Mouse (Mus musculus) naive thymus-derived CD4-positive, alpha-beta T cell, adult 2 months (primary cell): ENCODE measurements around the gene Stat2.
"Not testable (repeated sequence)": the region's sequence is repeated elsewhere in the genome, so short reads cannot be mapped to it uniquely, and the experiment has no call there.

Experiments used
- DNase-seq: peaks from one replicate; pipeline ENCODE4 v3.0.0-alpha.2; 2011; ENCODE audit warnings: low read depth

The Stat2 gene

DNA sequence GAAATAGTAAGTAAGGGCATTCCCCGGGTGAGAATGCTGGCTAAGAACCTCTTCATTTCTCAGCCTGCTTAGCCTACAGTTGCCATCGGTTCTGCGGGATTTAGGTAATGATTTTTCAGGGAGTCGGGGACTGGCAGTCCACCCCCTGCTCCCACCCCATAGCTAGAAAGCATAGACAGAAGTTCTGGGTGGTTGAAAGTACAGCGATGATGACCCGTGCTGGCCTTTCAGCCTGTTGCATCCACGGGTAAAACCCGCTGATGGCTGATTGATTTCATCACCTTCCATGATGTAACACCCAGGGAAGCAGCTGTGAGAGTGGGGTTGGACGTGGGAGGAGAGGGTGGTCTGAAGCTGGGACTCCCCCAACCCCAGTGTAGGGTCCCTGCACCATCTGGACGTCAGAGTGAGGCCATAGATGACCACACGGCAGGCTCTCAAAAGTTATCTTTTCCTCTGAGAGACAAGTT lies 28.4 kb downstream of the Stat2 start, which contains the start of gene Il23a:
TSS of gene Il23a (minus strand) at position 51 of the 470 bp plus-strand sequence.
- no peak for DNase-seq

- DNase-seq: peak; percentile 27
Observed at GRCm38 (mm10) chr10:128302357-128302756, 32.0 kb downstream of the Stat2 start.

- no peak for DNase-seq
Observed at GRCm38 (mm10) chr10:128302785-128303125, 32.4 kb downstream of the Stat2 start.

DNA sequence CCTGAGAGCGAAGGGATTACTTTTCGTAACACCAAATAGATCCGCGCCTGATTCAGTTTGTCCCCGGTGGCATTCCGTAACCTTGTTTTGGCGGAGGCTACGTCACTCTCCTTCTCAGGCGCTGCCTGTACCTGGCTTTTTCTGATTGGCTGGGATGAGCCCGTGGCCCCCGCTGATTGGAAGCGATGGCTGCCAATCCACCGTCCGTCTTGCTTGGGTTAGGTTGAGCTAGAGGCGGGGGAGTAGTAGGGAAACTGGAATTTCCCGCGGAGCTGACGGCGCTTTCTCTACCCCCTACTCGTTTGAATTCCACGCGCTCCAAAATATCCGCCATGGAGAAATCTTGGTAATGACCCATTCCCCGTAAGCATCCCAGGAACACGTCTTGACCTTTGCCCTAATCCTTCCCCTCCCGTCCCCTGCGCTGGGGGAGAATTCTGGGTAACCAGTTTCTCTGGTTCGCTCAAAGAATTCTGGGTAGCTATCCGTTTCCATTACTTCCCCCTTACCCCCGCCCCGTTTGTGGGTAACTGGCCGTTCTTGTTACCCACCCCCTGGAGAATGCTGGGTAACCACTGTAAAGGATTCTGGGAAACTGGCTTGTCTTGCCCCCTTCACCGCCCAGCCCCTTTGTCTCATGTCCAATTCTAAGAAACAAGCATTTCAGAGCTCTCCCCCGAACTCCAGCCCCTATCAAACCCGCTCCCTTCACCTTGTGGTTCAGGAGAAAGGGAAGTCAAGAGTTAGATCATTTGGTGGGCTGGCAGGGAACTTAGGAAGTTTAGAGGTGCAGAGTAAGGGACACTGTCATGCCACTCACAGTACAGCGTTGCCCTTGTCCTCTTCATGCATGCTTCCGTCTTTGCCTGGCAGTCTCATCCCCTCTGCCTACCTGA lies 33.0 kb downstream of the Stat2 start, which contains the start of gene Pan2:
TSS of gene Pan2 (plus strand) at position 210 of the 896 bp plus-strand sequence.
- DNase-seq: peak; percentile 100

DNA sequence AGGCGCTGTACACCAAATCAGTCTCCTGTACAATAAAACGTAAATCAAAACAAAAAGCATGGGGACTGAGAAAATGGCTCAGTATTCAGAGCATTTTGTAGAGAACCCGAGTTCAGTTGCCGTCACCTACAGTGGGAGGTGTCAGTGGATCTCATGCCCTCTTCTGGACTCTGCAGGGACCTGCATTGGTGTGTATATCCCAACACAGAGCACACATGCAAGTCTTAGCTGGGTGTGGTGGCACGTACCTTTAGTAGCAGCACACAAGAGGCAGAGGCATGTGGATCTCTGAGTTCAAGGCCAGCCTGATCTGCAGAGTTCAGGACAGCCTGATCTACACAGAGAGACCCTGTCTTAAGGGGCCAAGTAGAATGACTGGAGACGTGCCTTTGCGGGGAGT lies 39.3 kb downstream of the Stat2 start:
- DNase-seq: no peak

- no peak for DNase-seq
Observed at GRCm38 (mm10) chr10:128310177-128310576, 39.8 kb downstream of the Stat2 start.

GRCm38 (mm10) chr10:128310902-128311301 lies 40.5 kb downstream of the Stat2 start:
- no peak for DNase-seq

DNA sequence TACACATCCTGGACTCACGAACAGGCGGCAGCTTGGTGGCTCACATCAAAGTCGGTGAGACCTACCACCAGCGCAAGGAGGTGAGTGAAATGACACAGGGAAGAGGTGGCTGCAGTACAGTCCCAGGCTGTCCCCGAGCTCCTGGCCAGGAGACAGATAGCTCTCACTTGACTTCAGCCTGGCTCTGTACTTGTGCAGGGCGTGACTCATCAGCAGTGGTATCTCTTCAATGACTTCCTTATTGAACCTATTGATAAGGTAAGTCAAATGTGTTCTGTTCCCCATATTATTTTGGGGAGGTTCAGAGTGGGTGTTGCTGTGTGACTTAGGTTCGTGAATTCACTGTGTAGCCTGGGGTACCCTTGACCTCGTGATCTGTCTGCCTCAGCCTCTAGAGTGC lies 45.2 kb downstream of the Stat2 start:
- DNase-seq: no peak

GRCm38 (mm10) chr10:128321641-128322040 lies 51.3 kb downstream of the Stat2 start:
- DNase-seq: peak; percentile 19

GRCm38 (mm10) chr10:128322141-128323108 lies 52.1 kb downstream of the Stat2 start, which contains the start of gene Cnpy2:
Cnpy2 (plus strand) TSS chr10:128322459.
- peak; percentile 84 for DNase-seq

DNA sequence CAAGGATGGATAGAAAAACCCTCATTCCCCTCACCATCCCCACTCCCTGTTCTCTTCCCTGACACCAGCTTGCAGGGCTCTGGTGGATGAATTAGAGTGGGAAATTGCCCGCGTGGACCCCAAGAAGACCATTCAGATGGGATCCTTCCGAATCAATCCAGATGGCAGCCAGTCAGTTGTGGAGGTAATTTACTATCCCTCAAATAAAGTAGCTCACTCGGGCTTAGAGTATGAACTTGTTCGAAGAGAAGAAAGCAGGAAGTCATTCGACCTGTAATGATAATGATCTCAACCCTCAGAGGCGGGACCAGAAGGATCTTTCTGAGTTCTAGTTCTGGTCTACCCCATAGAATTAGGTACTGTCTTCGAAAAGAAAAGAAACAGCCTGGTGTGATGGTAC lies 53.2 kb downstream of the Stat2 start:
- DNase-seq: peak; percentile 61

DNA sequence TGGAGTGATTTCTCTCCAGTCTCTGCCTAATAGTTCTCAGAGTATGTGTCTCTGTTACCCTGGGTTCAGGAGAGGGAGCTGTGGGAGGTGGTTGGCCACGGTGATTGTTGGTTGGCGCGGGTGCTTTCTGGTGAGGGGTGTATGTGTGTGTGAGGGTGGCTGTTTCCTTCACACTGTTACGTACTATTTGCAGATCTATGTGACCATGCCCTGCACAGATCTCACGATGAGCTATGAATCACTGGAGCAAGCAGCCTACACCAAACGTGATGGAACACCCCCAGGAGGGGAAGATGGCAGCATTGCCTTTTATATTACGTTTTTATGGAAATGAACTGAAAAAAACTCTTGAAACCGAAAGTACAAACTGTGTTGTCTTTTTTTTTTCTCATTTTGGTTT lies 56.5 kb downstream of the Stat2 start:
- no peak for DNase-seq

GRCm38 (mm10) chr10:128327610-128328009 lies 57.3 kb downstream of the Stat2 start:
- DNase-seq: peak; percentile 35

DNA sequence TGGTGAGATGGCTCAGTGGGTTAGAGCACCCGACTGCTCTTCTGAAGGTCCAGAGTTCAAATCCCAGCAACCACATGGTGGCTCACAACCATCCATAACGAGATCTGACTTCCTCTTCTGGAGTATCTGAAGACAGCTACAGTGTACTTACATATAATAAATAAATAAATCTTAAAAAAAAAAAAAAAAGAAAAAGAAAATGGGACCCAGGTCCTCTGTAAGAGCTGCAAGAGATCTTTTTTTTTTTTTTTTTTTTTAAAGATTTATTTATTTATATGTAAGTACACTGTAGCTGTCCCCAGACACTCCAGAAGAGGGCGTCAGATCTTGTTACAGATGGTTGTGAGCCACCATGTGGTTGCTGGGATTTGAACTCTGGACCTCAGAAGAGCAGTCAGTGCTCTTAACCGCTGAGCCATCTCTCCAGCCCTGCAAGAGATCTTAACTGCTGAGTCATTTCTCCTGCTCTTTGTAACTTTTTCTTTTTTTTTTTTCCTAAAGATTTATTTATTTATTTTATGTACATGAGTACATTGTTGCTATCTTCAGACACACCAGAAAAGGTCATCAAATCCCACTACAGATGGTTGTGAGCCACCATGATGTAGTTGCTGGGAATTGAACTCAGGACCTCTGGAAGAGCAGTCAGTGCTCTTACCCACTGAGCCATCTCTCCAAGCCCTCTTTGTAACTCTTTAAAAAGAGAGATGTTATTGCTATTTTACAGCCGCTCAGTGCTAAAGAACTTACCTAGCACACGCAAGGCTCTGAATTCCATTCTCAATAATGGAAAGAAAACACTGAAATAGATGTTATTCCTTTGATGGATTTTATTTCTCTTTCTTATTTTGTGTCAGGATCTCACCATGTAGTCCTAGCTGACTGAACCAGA lies 62.2 kb downstream of the Stat2 start:
- DNase-seq: not testable (repeated sequence)

DNA sequence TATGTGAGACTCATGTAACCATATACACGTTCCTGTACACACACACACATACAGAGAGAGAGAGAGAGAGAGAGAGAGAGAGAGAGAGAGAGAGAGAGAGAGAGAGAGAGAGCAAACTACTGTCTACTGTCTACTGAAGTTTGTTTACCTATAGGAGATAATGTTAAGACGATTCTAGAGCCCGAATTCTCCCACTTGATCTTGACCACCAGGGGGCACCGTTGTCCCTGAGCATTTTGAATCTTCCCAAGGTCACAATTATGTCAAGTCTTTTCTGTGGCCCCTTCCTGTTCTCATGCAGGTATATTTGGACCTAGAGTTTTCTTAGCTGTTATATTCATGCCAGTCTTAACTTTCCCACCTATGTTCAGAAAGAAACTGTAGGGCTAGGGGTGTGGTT lies 65.2 kb downstream of the Stat2 start:
- peak; percentile 93 for DNase-seq

DNA sequence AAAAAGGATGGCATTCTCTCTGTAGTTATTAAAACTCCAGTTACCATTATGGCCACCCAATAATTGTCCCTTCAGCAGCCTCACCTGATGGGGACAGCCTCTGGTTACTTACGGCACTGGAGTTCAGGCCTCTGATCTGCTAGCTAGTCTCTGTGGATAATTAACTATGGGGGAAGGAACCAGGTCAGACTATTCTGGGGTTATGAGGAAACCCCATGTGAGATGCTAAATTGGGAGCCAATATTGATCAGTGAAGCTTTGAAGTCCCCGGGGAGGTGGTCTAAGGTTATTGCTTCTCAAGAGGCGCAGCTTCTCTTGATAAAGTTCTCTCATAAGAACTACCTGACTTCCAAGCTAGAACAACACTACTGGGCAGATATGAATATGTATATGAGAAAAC lies 65.8 kb downstream of the Stat2 start:
- peak; percentile 29 for DNase-seq

DNA sequence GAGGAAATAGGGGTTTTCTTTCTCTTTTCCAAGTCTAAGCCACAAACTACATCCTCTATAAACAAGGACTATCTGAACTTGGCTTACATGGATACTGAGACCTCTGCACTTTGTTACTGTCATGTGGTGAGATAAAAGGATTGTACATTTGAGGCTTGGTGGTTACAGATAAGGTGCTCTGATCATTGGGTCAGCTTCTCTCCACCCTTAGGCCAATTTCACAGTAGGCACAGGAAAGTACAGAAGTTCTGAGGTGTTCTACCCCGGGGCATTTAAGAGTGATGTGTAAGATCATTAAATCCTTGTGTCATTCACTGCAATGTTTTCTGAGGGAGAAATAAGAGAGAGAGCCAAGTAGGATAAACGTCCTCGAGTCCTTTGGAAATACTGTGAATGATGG lies 66.2 kb downstream of the Stat2 start:
- peak; percentile 34 for DNase-seq

DNA sequence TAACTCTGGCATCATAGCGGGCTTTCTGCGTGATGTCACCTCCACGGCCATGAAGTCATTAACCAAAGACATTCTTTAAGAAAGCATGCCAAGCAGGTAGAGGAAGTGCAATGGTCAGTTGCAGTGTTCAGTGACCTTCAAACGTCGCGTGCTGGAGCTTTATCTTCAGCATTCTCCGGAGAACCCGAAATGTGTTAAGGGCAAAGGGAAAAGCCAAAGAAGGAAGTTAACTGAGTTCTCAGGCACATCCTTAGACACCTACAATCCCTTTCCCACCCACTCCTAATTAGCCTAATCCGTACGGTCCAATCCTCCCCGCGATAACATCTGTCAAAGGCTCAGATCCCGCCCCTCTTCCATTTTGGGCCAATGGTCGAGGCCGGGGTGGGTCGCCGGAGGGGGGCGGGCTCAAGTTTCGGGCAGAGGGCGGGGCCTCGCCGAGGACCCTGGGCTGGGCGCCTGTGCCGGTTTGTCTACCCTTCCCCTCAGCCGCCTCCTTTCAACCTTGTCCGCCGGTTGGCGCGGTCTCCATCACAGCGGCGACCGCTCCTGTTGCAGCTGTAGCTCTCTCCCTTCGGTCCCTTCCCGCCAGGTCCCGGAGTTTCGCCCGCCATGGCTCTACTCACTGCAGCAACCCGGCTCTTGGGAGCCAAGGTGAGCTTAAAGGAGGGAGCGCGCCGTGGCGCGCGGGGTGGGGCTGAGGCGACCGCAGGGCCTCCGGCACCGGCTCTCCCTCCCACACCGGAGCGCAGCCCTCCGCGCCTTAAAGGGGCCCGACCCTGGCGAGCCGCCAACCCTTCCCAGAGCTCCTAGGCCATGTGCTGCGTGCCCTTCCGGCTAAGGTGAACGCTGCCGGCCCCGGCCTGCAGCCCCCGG lies 67.2 kb downstream of the Stat2 start, which contains the start of gene Cs:
TSS of gene Cs (plus strand) at position 429 of the 876 bp plus-strand sequence.
- peak; percentile 97 for DNase-seq

- DNase-seq: no peak
Observed at GRCm38 (mm10) chr10:128338415-128338814, 68.1 kb downstream of the Stat2 start.

- no peak for DNase-seq
Observed at GRCm38 (mm10) chr10:128338948-128339347, 68.6 kb downstream of the Stat2 start.
